Mouse (Mus musculus) neutrophil, adult 5-6 weeks (primary cell): ENCODE results near the gene Ssh3. TPM values are rescaled to one million over a fixed set of nuclear protein-coding genes. Genes with fewer than 3 reads are reported as not detected.

Experiments used
- ATAC-seq: fragments of 151-379, 151-347 bp; 2 replicates; pipeline ENCODE4 v1.8.0; 2017; ENCODE audit warnings: mild to moderate bottlenecking, moderate TSS enrichment; ENCODE audit not compliant: insufficient number of reproducible peaks, poor library complexity, low FRiP score, severe bottlenecking; ENCODE audit errors: extremely low read depth
- total RNA-seq: library from RNA; stranded (forward); fragments of 200-1000 nt; gene quantifications from 2 replicates; pipeline ENCODE4 v1.2.3, GENCODE M21; 2017

Gene Ssh3
- total RNA-seq, 1 experiment from 2014 or later = 48.0 TPM

DNA sequence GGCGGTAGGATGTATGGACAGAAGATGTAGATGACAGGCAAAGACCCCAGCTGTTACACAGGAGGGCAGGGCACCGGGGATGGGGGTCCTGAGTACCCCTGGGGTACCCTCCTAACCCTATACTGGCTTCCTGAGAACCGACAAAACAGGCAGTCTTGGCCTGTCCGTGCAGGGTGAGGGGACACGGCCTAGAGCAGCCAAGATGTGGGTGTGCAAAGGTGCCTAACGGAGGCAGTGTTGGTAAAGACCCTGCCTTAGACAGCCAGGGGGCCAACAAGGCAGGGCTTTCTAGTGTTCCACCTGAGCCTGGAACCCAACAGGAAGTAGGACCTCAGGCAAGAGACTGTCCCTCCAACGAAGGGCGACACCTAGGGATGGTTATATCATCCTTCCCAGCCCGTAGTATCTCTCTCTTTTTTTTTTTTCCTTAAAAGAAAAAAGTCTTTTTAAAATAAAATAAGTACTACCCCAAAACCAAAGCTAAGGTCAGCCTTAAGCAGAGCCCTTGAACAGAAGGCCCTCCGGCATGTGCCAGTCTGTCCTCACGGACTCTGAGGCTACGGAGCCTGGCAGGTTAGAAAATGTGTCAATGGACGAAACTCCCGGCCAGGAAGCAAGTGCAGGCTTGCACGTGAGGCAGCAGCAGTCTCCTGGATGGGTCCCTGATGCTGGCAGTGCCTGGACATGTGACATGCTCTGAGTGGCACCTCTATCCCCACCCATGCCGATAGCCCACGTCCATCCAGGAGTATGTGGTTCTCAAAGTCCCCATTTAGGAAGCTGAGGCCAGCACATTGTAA lies 29.5 kb upstream of the Ssh3 start:
- no peak for ATAC-seq

DNA sequence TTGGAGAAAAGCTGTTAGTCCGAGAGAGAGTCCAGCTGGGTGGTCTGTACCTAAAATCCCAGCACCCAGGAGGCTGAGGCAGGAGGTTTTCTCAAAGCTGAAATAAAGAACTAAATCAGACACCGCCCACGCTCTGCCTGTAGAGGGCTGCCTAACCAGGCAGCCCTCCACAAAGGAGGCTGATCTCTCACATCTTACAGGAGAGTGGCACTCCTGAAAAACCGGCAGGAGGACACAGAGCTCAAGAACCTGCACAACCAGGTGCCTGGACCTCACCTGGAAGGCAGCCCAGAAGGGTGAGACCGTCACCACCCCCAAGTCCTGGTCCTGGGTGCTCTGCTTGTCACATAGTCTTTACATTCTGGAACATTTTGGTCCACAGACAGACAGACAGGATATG lies 28.9 kb upstream of the Ssh3 start:
- no peak for ATAC-seq

DNA sequence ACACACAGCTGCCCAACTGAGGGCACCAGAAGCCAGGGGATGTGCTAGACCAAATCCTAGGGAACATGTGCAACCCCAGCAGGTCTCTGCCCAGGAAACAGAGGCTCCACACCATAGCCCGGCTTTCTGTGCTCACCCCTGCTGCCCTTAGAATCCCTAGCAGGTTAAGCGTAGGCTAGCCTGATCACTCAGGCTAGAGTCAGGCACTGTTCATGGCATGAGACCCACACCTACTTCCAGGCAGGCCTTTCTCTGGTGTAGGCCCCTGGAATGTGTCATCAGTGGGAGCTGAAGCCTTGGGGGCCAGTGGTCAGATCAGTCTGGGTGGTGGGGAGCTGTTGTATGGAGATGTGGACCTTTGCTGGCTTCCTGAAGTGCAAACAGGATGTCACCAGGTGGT lies 27.6 kb upstream of the Ssh3 start:
- no peak for ATAC-seq

DNA sequence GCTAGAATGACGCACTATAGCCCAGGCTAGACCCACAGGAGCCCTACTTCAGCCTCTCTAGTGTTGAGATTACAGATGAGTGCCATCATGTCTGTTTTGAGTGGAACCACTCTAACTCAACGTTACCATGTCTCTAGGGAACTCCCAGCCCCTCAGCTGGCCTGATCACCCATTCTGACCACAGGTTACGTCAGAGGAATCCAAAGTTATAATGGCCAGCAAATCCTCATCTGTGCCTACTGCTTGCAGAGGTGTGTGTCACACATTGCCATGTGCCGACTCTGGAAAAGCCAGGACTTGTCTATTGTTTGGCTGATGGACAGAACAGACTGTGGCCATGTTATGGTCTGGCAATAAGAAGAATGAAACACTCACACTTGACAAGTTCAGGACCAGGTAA lies 26.4 kb upstream of the Ssh3 start:
- ATAC-seq = no peak

DNA sequence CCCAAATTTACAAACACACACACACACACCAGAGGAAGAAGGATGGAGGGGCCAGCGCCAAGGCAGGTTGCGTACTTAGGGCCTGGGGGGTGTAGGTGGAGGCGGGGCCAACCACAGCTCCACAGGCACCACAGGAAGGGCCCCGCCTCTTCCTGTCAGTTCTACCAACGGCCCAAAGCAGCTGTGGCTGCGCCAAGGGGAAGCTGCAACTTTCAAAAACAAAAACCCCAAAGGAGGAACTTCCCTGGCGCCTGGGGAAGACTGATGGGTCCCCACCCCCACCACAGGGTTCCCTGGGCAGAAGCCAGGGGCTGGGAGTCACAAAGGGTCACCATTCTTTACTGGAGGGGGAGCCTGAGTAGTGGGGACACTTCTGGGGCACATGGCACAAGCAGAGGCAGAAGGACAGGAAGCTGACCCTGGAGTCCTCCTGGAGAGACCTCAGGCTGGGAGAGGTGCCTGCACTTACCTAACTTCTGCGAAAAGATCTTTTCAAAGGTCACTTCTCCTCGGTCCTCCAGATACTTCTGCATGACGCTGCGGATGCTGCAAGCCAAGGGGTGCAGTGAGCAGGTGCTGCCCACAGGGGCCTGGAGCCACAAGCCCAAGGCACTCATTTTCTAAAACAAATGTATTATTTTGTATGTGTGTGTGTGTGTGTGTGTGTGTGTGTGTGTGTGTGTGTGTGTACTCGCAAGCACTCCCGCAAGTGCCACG lies 25.6 kb upstream of the Ssh3 start:
- peak; percentile 81 for ATAC-seq

DNA sequence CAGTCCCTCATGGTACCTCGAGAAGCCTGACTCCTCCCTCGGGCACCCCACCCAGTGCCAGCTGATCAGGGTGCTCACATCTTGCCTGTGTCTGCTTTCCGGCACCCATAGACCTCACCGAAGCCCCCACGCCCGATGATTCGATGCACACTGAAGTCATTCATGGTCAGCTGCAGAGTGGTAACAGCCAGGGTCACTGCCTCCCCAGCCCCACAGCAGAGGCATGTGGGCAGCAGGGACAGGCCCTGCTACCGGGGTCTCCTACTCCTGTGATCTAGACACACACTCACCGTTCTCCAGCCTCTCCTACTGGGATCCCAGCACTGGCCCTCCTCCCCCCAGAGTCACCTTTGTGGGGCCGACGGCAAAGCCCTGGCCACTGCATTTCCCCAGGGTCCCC lies 22.2 kb upstream of the Ssh3 start:
- ATAC-seq = no peak

DNA sequence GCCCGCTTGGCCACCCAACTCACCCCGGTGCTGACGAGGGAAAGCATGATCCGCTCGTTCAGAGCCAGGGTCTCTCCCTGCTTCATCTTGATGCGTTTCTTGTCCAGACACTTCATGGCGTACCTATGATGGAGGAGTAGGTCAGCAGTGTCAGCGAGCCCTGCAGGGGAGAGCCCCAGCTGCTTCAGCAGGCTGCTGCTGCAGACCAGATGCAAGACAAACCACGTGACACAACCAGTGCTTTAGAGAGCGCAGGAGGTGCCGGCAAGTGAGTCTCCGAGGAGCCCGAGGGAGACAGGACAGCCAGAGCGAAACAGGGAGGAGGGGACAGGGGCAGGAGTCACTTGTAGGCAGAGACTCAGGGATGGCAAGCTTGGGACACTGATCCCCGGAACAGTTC lies 21.8 kb upstream of the Ssh3 start:
- no peak for ATAC-seq

DNA sequence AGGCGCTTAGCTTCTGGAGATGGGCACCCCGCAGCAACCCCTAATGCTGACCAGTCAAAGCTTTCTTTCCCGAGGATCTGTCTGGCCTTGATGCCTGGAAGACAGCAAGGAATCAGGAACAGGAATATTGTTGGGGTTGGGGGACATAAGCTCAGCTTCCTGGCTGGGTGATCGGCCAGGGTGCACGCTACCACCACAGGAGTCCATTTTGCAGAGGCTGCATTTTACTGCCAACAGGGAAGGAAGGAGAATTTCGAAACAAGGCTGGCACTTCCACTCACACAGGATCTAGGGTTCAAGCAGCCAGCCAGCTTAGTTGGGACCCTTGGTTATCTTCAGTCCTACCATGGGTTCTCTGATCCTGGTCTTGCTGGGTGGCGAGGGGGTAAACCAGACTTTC lies 14.7 kb upstream of the Ssh3 start:
- ATAC-seq = no peak

DNA sequence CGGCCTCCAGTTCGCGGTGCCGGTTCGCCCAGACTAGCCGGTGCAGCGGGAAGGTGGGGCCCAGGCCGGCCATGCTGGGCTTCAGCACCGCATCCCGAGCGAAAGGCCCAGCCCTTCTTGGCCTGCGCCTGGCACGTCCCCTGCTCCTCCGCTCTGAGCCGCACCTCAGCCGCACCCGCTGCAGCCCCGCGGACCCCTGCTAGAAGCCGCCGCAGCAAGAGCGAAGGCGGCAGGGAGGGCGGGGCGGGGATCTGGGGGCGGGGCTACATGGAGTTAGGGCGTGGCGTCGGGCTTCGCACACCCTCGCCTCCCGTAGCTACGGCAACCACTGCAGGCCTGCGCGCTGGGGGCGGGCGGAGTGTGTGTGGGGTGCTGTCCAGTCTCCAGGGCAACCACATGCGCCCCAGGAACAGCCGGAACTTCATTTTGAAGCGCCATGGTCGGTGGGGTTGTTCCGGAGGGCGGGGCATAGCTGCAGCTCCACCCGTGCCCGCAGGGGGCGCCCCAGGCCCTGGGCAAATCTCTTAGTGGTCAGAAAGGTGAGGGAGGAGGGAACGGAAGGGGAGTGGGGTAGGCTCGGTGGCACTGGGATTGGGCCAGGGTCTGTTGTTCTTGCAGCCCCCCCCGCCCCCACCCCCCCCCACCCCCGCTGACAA lies 14.0 kb upstream of the Ssh3 start, which contains the start of gene Ankrd13d:
TSS of gene Ankrd13d (minus strand) at position 240 of the 656 bp plus-strand sequence.
- peak; percentile 92 for ATAC-seq

DNA sequence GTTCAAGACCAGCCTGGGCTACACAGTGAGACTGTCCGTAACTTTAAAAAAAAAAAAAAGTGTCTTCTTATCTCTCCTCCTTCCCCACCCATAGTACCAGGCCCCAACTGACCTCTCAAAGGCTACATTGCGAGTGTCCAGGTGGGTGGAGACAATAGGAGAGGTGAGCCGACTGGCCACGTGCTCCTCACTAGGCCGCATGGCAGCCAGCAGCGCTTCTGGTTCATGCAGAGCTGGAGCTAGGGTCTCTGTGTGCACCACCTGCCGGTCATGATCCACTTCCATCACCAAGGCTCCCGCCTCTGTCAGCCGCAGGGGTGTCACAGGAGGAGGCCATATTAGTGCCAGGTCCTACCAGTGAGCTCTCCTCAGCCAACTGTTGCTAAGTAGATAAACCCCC lies 11.4 kb upstream of the Ssh3 start:
- ATAC-seq = no peak

DNA sequence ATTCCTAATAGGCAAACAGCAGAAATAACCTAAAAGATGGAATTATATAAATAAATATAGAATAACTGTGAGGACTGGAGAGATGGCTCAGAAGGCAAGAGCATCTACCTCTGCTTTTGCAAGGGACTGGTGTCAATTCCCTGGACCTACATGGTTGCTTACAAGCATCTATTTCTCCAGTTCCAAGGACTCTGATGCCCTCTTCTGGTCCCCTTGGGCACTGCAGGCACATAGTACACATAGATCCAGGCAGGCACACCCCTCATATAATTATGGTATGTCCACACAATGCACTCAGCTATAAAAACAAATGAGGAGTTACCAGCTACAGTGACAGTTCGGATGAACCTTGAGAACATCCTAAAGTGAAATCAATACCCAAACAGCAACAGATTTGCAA lies 10.5 kb upstream of the Ssh3 start:
- ATAC-seq = no peak

DNA sequence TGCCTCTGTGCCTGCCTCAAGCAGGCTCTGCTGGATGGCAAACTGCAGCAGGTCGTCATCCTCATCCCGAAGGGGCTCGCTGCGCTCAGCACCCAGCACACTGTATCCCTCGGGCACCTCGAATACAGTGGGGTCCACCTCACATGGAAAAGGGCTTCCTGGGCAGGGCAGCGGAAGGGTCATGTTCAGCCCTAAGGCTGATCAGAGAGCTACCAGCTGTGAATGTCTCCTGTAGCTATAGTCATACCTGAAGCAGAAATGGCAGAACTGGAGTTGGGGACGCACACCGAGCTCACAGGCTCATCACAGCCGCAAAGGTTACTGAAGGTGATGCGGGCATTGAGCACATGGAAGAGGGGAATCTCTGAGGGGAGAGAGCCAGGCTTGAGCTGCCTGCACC lies 2.0 kb upstream of the Ssh3 start:
- ATAC-seq = no peak

DNA sequence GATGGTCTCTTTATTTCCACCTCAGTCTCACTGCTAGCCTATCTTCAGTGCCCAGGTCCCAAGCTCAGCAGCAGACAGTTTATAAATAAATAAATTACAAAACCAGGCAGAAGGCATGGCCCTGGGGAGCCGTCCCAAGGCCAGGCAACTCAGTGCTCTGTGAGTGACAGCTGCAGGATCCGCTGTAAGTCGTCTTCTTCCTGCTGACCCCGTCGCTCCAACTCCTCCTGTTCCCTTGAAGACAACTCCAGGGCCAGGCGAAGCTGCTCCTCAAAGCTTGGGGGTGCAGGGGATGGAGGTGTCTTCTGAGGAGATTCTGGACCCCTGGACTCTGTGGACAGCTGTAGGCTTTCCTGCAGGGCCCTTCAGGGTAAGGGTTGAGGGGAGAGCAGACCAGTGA lies 1.2 kb upstream of the Ssh3 start:
- no peak for ATAC-seq

DNA sequence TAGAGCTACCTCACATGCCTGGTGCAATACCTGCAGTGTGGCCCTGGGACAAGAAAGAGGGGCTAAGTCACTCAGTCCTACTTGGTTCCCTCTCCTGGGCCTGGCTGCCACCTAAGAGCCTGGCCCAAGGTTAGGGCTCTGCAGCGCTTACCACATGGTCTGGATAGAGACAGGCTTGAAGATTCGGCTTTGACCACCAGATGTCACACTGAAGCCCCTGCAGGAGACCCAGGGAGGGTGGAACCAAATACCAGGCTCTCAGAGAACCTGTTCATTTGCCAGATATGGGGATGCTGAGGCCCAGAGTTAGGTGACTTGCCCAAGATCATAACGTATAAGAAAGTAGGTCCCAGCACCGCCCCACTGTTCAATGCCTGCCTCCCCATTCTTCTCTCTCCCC lies 3.0 kb downstream of the Ssh3 start:
- ATAC-seq = no peak

DNA sequence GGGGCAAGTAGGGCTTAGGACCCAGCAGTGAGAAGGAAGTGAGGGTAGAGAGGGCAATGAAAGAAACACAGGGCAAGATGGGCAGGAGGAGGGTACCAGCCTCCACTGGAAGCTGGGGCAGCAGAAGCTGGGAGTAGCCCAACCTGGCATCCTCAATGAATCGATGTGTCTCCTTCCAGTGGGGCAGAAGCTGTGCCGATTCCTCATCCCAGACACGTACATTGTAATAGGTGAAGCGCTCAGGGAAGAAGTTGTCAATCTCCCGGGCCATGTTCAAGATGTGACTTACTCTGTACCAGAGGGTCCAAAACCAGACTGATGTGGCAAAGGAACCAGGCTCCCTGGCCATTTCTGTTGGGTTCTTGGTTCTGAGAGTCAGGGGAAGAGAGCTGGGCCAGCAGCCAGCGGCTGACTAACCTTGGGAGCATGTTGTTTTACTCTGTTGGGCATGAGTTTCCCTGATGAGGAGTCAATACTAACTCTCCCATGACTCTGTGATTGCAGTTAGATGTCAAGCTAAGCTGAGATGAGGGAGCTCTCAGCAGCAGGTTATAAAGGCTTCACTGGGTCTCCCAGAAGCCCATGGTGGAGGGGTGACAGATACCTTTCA lies 4.7 kb downstream of the Ssh3 start:
- ATAC-seq = no peak

DNA sequence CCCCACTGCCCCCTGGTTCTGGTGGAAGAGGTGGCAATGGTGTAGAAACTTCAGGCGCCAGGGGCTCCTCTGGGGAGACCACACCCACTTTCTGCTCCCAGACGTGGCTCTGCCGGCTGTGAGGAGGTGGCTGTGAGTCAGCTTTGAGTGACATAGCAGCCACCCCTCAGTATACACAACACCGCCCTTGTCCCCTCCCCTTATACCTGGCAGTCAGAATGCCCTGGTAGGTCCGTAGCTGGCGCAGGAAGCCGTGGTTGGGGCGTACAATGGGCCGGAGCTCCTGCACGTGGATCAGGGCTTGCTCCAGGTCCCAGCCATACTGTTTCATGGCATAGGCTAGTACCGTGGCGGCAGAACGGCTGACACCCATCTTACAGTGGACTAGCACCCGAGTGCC lies 5.3 kb downstream of the Ssh3 start:
- no peak for ATAC-seq

DNA sequence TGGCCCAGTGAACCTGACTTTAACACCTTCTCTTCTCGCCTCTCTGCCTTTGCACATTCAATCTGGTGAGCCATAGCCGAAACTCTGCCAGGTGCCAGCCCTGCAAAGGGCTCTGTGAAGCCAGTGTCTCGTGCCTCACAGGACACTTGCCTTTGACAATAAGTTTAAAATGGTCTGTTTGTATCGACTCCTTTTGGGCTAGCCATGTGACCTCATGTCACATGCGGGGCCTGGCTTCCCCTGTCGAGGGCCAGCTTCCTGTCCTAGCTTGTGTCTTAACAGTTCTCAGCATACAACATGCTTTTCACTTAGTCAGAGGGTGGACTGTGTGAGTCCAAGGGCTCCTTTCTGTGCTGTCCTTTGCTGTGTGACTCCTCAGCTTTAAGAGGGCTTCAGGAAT lies 6.2 kb downstream of the Ssh3 start:
- no peak for ATAC-seq

DNA sequence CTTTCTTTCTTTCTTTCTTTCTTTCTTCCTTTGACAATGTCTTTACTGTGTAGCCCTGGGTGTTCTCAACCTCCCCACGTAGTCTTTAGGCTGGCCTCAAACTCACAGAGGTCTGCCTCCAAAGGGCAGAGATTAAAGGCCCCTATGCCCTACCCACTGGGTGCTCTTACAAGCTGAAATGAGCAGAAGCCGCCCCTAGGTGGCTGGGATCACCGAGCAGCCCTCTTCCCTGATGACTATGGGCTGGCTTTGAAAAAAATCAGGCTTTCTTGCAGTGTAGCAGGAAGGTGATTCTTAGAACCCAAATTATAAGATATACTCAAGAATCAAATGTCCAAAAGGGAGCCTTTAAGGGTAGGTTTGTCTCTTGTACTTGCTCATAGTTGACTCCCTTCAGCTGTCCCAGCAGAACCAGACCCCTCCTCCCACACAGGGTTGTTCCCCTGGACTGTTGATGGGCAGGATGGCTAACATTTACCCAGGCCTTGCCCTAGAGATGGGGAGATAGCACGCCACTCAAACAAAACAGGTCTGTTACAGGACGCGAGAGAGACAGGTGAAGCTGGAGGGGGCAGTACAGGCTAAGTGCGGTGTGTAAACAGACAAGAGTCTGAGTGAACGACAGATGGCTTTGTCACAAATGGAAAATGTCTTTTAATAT lies 7.8 kb downstream of the Ssh3 start:
- no peak; the same call in 1 of the 2 replicates for ATAC-seq

DNA sequence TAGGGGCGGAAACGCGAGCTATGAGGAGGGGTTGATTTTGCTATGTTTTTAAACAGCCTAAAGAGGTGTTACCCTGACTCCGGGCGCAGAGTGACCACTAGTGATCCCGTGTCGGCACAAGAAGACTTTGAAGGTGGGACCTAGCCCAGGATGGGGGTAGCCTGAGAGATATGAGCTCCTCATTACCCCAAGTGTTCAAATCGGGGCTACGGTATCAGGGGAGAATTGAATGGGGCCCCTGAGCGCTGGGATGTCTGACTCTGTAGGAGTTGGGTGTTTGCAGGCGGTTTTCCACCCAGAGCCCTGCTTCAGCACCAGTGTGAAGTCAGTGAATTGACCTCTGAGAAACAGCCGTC lies 11.1 kb downstream of the Ssh3 start:
- ATAC-seq = no peak
